Mouse (Mus musculus): ENCODE results near the gene Syt5. TPM values are rescaled to one million over a fixed set of nuclear protein-coding genes. Genes with fewer than 3 reads are reported as not detected.

Syt5 gene
- total and polyA plus RNA-seq, 2 experiments from 2014 or later = 170 to 301 TPM

- Histone ChIP-seq H3K27ac (ENCODE audit: low read depth, low read length) (no peak overlapping the region), H3K9ac (no peak overlapping the region), H3K4me1 (ENCODE audit: insufficient read depth) (no peaks in the 10 kb centered on the region), H3K36me3 (ENCODE audit: insufficient read depth) (no peaks in the 10 kb centered on the region), H3K4me2 (ENCODE audit: low read depth) (no peak overlapping the region), H3K4me3 (ENCODE audit: low read depth, low read length) (no peak overlapping the region), H3K9me3 (ENCODE audit: low read length) (no peaks in the 10 kb centered on the region), H3K27me3 (ENCODE audit: insufficient read depth, low read length) (no peaks in the 10 kb centered on the region)
- ATAC-seq (no peak), DNase-seq (no peak)
- 51% methylated on average over 6 of the region's 6 CpGs for WGBS
- no peak for TF ChIP-seq CTCF (IDR thresholded peaks at IDR 0.05; ENCODE audit: low read depth)
Measured at GRCm38 (mm10) chr7:4513829-4514712, 33.3 kb downstream of the Syt5 start.

DNA sequence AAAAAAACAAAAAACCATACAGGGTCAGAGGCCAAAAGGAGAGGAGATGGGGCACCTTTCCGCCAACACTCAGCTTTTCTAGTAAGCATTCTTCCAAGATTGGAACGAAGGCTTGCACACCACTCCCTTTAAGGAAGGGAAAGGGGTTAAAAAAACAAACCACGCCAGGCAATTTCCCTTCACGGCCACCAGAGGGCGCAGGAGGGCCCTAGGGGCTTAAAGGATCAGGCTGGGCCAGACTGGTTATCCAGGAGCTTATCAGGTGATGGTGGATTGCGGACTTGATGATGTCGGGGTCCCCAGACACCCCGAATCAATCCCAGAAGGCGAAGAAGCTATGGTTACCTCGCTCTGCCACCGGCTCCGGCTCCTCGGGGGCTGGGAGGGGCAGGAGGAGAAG is 34.1 kb downstream of the Syt5 start:
- DNase-seq = no peak
- no peak overlapping the region for H3K4me3 ChIP-seq (ENCODE audit: low read depth, low read length)
- peak; percentile 71 for TF ChIP-seq CTCF (IDR thresholded peaks at IDR 0.05; ENCODE audit: low read depth)
- no peak overlapping the region for H3K4me2 ChIP-seq (ENCODE audit: low read depth)
- no peaks in the 10 kb centered on the region for H3K4me1 ChIP-seq (ENCODE audit: insufficient read depth)
- H3K36me3 ChIP-seq (ENCODE audit: insufficient read depth) = no peaks in the 10 kb centered on the region
- no peak overlapping the region for H3K27ac ChIP-seq (ENCODE audit: low read depth, low read length)
- H3K27me3 ChIP-seq (ENCODE audit: insufficient read depth, low read length) = no peaks in the 10 kb centered on the region
- no peaks in the 10 kb centered on the region for H3K9me3 ChIP-seq (ENCODE audit: low read length)
- 32% methylated on average over 13 of the region's 13 CpGs for WGBS
- no peak overlapping the region for H3K9ac ChIP-seq
- ATAC-seq = no peak

GRCm38 (mm10) chr7:4511489-4512224 is 35.7 kb downstream of the Syt5 start:
- Histone ChIP-seq H3K36me3 (ENCODE audit: insufficient read depth) (no peaks in the 10 kb centered on the region), H3K27me3 (ENCODE audit: insufficient read depth, low read length) (no peaks in the 10 kb centered on the region), H3K4me3 (ENCODE audit: low read depth, low read length) (no peak overlapping the region), H3K4me2 (ENCODE audit: low read depth) (no peak overlapping the region), H3K27ac (ENCODE audit: low read depth, low read length) (no peak overlapping the region), H3K9me3 (ENCODE audit: low read length) (no peaks in the 10 kb centered on the region), H3K4me1 (ENCODE audit: insufficient read depth) (no peaks in the 10 kb centered on the region), H3K9ac (no peak overlapping the region)
- ATAC-seq (no peak), DNase-seq (no peak)
- whole genome bisulfite sequencing = 84% methylated on average over 8 of the region's 8 CpGs
- no peak for TF ChIP-seq CTCF (IDR thresholded peaks at IDR 0.05; ENCODE audit: low read depth)

DNA sequence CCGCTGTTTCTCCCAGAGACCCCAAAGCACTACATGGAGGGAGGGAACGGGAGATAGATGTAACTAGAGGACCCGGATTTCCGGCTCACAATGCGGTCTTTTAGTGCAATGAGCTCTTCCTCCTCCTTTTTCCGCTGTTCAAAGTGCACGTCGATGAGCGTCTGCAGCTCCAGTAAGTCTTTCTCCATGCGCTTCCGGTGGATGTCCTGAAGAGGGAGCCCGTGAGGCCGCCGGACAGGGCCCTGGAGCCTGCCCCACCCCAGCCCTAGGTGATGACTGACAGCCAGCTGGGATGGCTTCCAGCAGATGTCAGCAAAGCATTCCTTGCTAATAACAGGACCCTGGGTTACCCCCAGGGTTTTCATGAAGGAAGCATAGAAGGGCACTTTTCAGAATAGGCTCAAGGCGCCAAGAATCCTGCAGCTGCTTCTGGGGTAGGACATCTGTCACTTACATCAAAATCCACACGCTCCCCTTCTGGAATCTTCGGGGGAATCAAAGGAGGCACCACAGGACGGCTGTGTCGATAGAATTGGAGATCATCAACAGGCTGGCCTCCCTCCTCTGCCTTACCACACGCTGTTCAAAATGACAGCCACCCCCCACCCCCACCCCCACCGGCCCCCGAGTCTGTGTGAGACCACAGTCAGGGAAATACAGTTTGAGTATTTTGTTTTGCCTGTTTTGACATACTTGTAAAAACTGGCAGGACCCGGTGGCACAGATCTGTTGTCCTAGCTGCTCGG is 37.3 kb downstream of the Syt5 start:
- Histone ChIP-seq H3K4me2 (ENCODE audit: low read depth) (no peak overlapping the region), H3K4me3 (ENCODE audit: low read depth, low read length) (no peak overlapping the region), H3K27ac (ENCODE audit: low read depth, low read length) (no peak overlapping the region), H3K4me1 (ENCODE audit: insufficient read depth) (no peaks in the 10 kb centered on the region), H3K27me3 (ENCODE audit: insufficient read depth, low read length) (no peaks in the 10 kb centered on the region), H3K36me3 (ENCODE audit: insufficient read depth) (no peaks in the 10 kb centered on the region), H3K9ac (no peak overlapping the region), H3K9me3 (ENCODE audit: low read length) (no peaks in the 10 kb centered on the region)
- peak; percentile 83 for ATAC-seq
- 12% methylated on average over 24 of the region's 24 CpGs for WGBS
- TF ChIP-seq CTCF (IDR thresholded peaks at IDR 0.05; ENCODE audit: low read depth) = peak; percentile 69
- DNase-seq = peak; percentile 65

DNA sequence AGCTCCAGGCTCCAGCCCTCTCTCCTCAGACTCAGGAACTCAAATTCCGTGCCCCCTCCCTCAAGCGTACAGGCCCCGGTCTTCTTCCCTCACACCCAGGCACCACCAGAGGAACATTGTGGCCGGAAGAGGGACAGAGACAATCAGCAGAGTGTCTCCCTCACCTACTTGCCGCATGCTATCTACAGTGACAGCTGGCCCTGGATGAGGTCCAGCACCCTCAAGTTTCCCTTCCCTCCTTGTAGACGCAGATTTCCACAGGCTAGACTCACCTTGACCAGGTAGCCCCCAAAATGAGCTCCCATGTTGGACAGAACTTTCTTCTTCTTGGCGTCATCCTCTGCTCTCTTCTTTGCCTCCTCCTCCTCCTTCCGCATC is 38.6 kb downstream of the Syt5 start:
- no peaks in the 10 kb centered on the region for H3K4me1 ChIP-seq (ENCODE audit: insufficient read depth)
- H3K4me2 ChIP-seq (ENCODE audit: low read depth) = no peak overlapping the region
- no peak overlapping the region for H3K9ac ChIP-seq
- no peaks in the 10 kb centered on the region for H3K36me3 ChIP-seq (ENCODE audit: insufficient read depth)
- DNase-seq (no peak), ATAC-seq (no peak)
- no peak overlapping the region for H3K27ac ChIP-seq (ENCODE audit: low read depth, low read length)
- no peaks in the 10 kb centered on the region for H3K27me3 ChIP-seq (ENCODE audit: insufficient read depth, low read length)
- no peaks in the 10 kb centered on the region for H3K9me3 ChIP-seq (ENCODE audit: low read length)
- WGBS = 90% methylated on average over 8 of the region's 8 CpGs
- TF ChIP-seq CTCF (IDR thresholded peaks at IDR 0.05; ENCODE audit: low read depth) = no peak
- no peak overlapping the region for H3K4me3 ChIP-seq (ENCODE audit: low read depth, low read length)

GRCm38 (mm10) chr7:4508062-4508738 is 39.1 kb downstream of the Syt5 start:
- Histone ChIP-seq H3K9me3 (ENCODE audit: low read length) (no peaks in the 10 kb centered on the region), H3K27me3 (ENCODE audit: insufficient read depth, low read length) (no peaks in the 10 kb centered on the region), H3K27ac (ENCODE audit: low read depth, low read length) (no peak overlapping the region), H3K36me3 (ENCODE audit: insufficient read depth) (no peaks in the 10 kb centered on the region), H3K4me2 (ENCODE audit: low read depth) (no peak overlapping the region), H3K4me1 (ENCODE audit: insufficient read depth) (no peaks in the 10 kb centered on the region), H3K9ac (no peak overlapping the region), H3K4me3 (ENCODE audit: low read depth, low read length) (no peak overlapping the region)
- ATAC-seq (no peak), DNase-seq (no peak)
- peak; percentile 47 for TF ChIP-seq CTCF (IDR thresholded peaks at IDR 0.05; ENCODE audit: low read depth)
- WGBS = 78% methylated on average over 20 of the region's 32 CpGs
